Mouse (Mus musculus) E14TG2a.4 (cell line): ENCODE results near the gene Pygm.

ENCODE experiments used
- H3K27me3 ChIP-seq: 2 replicates; pipeline ENCODE4 v1.6.1; 2014; ENCODE audit warnings: low read length, control low read depth; ENCODE audit not compliant: insufficient read depth
- H3K36me3 ChIP-seq: 2 replicates; pipeline ENCODE4 v1.6.1; 2014; ENCODE audit warnings: low read length, control low read depth; ENCODE audit not compliant: insufficient read depth
- H3K4me1 ChIP-seq: replicated peaks from 2 replicates; pipeline ENCODE4 v1.6.1; 2014; ENCODE audit warnings: low read depth, low read length, control low read depth
- H3K4me3 ChIP-seq: replicated peaks from 2 replicates; pipeline ENCODE4 v1.5.1; 2014; ENCODE audit warnings: mild to moderate bottlenecking, low read length
- H3K9me3 ChIP-seq: 2 replicates; pipeline ENCODE4 v1.6.1; 2014; ENCODE audit warnings: low read length, control low read depth
- CTCF ChIP-seq: conservative IDR thresholded peaks from 2 replicates; pipeline ENCODE4 v1.5.1; 2014; ENCODE audit warnings: low read length
- NANOG ChIP-seq: IDR thresholded peaks from 2 replicates; pipeline ENCODE4 v1.6.1; 2014; ENCODE audit warnings: borderline replicate concordance, low read length, mixed read lengths
- POU5F1 ChIP-seq: IDR thresholded peaks from 2 replicates; pipeline ENCODE4 v1.6.1; 2014; ENCODE audit warnings: low read length, borderline replicate concordance

The Pygm gene

GRCm38 (mm10) chr19:6397582-6398249 is 13.5 kb downstream of the Pygm start:
- Histone ChIP-seq H3K4me1 (peaks cover 62% of the 10 kb centered on the region), H3K9me3 (no peaks in the 10 kb centered on the region)

GRCm38 (mm10) chr19:6398447-6399284 is 14.5 kb downstream of the Pygm start:
- peaks cover 14% of the 10 kb centered on the region for H3K36me3 ChIP-seq
- peaks cover 63% of the 10 kb centered on the region for H3K4me1 ChIP-seq
- peak overlapping the region; percentile 87 for H3K4me3 ChIP-seq
- peaks cover 36% of the 10 kb centered on the region for H3K27me3 ChIP-seq
- H3K9me3 ChIP-seq, result no peaks in the 10 kb centered on the region
- TF ChIP-seq NANOG (no peak), POU5F1 (no peak), CTCF (no peak)

More at GRCm38 (mm10) chr19:6397582-6398249, 13.5 kb downstream of the Pygm start:
- Histone ChIP-seq H3K27me3 (peaks cover 28% of the 10 kb centered on the region), H3K36me3 (peaks cover 5% of the 10 kb centered on the region), H3K4me3 (peak overlapping the region; percentile 87)
- TF ChIP-seq NANOG (no peak), CTCF (no peak), POU5F1 (no peak)

DNA sequence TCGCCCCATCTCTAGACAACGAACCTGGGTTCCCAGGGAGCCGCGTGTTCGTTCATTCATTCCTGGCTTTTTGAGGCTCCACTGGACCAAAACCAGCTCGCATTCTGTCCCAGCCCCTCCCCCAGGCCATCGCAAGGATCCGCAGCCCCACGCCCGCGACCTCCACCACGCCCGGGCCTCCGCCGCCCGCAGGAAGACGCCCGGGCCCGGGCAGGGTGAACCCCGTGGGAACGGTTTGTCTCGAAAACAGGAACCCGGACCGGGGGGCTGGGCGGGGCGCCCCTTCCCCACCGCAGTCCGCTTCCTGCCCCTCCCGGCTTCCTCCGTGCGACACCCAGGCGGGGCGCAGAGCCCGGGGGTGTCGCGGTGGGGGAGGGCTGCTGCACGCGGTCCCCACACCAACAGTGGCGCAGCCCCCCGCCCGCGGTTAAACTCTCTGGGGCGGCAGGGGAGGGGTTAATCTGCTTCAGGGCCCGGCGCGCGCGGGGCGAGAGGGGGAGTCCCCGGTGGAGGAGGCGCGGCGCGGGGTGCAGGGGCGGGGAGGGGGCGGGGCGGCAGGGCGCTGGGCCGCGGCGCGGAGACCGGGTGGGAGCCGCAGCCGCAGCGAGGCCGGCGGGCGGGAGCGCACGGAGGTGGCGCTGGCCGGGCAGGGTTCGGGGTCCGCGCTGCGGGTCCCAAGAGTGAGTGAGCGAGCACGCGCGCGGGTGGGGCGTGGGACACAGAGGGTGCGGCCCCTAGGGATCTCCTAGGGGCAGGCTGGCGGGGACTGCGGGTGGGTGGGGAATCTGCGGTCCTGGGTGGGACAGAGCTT is 15.3 kb downstream of the Pygm start, which contains the start of gene Rasgrp2:
TSS of gene Rasgrp2 (plus strand) at position 56 of the 811 bp plus-strand sequence.
- H3K4me1 ChIP-seq, result peaks cover 70% of the 10 kb centered on the region
- TF ChIP-seq POU5F1 (no peak), NANOG (no peak), CTCF (no peak)
- H3K36me3 ChIP-seq, result peaks cover 22% of the 10 kb centered on the region
- H3K27me3 ChIP-seq, result peaks cover 44% of the 10 kb centered on the region
- peak within 1 kb of the TSS; percentile 87 for H3K4me3 ChIP-seq
- no peaks in the 10 kb centered on the region for H3K9me3 ChIP-seq

GRCm38 (mm10) chr19:6400096-6401086 is 16.2 kb downstream of the Pygm start:
- Histone ChIP-seq H3K4me3 (peak overlapping the region; percentile 87), H3K27me3 (peaks cover 49% of the 10 kb centered on the region), H3K4me1 (peaks cover 79% of the 10 kb centered on the region), H3K36me3 (peaks cover 24% of the 10 kb centered on the region), H3K9me3 (no peaks in the 10 kb centered on the region)
- no peak for TF ChIP-seq CTCF
- no peak for TF ChIP-seq NANOG
- no peak for TF ChIP-seq POU5F1

DNA sequence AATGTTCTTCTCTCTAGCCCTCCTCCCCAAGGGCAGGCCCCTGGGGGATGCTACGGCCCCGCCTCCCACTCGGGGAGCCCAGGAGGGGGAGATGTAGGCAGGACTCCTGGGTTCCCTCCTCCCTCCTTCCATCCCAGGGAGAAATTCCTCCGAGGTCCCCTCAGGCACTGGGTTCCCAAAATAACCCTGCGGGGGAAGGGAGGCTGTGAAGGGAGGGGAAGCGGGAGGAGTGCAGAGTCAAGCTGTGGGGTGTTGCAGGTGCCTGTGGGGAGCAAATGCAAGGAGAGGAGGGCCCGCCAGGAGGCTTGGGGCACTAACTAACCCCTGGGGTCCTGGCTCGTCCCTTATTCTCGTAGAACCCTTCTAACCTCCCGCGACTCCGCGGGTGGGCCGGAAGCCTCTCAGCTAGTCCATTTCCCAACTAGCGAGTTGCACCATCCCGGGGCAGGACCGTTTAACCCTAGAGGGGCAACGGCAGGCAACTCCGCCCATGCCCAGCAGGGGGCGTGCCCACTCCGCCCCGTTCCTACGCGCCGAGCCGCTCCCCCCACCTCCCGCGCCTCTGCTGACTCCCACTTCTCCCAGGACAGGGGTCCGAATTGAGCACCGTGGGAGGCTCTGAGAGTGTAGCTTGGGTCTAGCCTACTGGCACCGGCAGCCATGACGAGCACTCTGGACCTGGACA is 17.1 kb downstream of the Pygm start:
- peak overlapping the region; percentile 87 for H3K4me3 ChIP-seq
- peaks cover 88% of the 10 kb centered on the region for H3K4me1 ChIP-seq
- H3K36me3 ChIP-seq, result peaks cover 27% of the 10 kb centered on the region
- H3K27me3 ChIP-seq, result peaks cover 46% of the 10 kb centered on the region
- H3K9me3 ChIP-seq, result no peaks in the 10 kb centered on the region
- TF ChIP-seq CTCF (peak; percentile 27), POU5F1 (no peak)

GRCm38 (mm10) chr19:6401951-6402350 is 17.8 kb downstream of the Pygm start:
- TF ChIP-seq NANOG, result no peak
- no peak for TF ChIP-seq POU5F1
- no peak for TF ChIP-seq CTCF
- H3K27me3 ChIP-seq, result peaks cover 45% of the 10 kb centered on the region

GRCm38 (mm10) chr19:6403869-6404268 is 19.7 kb downstream of the Pygm start:
- peaks cover 92% of the 10 kb centered on the region for H3K4me1 ChIP-seq
- TF ChIP-seq CTCF (no peak), NANOG (no peak), POU5F1 (no peak)
- peaks cover 38% of the 10 kb centered on the region for H3K36me3 ChIP-seq
- peaks cover 38% of the 10 kb centered on the region for H3K27me3 ChIP-seq
- H3K9me3 ChIP-seq, result no peaks in the 10 kb centered on the region
- H3K4me3 ChIP-seq, result peak overlapping the region; percentile 87

More at GRCm38 (mm10) chr19:6401951-6402350, 17.8 kb downstream of the Pygm start:
- H3K36me3 ChIP-seq, result peaks cover 33% of the 10 kb centered on the region
- H3K9me3 ChIP-seq, result no peaks in the 10 kb centered on the region
- peaks cover 91% of the 10 kb centered on the region for H3K4me1 ChIP-seq
- peak overlapping the region; percentile 87 for H3K4me3 ChIP-seq
